Mouse (Mus musculus) liver, embryonic 14 days (tissue): ENCODE measurements around the gene Klk1b16. TPM values are rescaled to one million over a fixed set of nuclear protein-coding genes. Genes with fewer than 3 reads are reported as not detected.

Experiments
- polyA plus RNA-seq: library from polyadenylated mRNA; depleted of rRNA; stranded (reverse); fragments of >200 nt; gene quantifications from 2 replicates; pipeline ENCODE4 v1.2.3, GENCODE M21; 2012; rRNA removed

Gene Klk1b16
- not detected in 2 replicates for polyA plus RNA-seq

DNA sequence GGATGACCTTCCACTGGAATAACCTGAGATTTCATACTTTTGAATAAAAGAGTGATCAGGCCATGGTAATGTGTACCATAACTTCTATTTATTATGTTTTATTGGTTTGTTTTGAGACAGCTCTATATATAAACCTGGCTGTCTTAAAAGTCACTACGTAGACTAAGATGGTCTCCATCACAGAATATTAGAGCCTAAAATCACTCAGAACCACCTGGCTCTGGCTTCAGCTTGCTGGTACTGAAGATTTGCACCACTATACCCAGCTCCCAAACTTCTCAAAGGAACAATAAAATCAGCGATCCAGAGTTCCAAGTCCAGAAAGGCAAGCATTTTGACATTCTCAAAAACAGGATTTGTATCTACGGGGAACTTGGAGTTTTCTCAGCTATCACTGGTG, at the start of gene Klk1b16:
Gene Klk1b16, plus strand, starts transcription at position 301 of the 400 bp plus-strand sequence.

GRCm38 (mm10) chr7:44102028-44102427, 34.5 kb upstream of the Klk1b16 start, which contains the start of gene Klk1b21:
Gene Klk1b21 (plus strand): TSS chr7:44102328.

GRCm38 (mm10) chr7:44112373-44112772, 24.2 kb upstream of the Klk1b16 start, which contains the start of gene Klk1b22:
Gene Klk1b22 (plus strand): TSS chr7:44112673.

GRCm38 (mm10) chr7:44187936-44188335, 51.4 kb downstream of the Klk1b16 start, which contains the start of gene Klk1b24:
Gene Klk1b24 (plus strand): TSS chr7:44188236.

Other genes starting within 250 kb of the Klk1b16 start
- gene Klk15, start 203.0 kb upstream of the Klk1b16 start, polyA plus RNA-seq, result not detected in 2 replicates
- gene Klk1b8, start 186.1 kb upstream of the Klk1b16 start, polyA plus RNA-seq, result not detected in 2 replicates
- gene Klk1b1, start 170.0 kb upstream of the Klk1b16 start, polyA plus RNA-seq, result not detected in 2 replicates
- not detected in 2 replicates for gene Klk1b9, start 160.7 kb upstream of the Klk1b16 start, polyA plus RNA-seq
- gene Klk1b11, start 140.9 kb upstream of the Klk1b16 start, polyA plus RNA-seq, result not detected in 2 replicates
- gene Klk1b26, start 124.6 kb upstream of the Klk1b16 start, polyA plus RNA-seq, result not detected in 2 replicates
- gene Klk1b27, start 84.5 kb upstream of the Klk1b16 start, polyA plus RNA-seq, result not detected in 2 replicates
- gene Klk1b21, start 34.4 kb upstream of the Klk1b16 start, polyA plus RNA-seq, result not detected in 2 replicates
- not detected in 2 replicates for gene Klk1b22, start 24.1 kb upstream of the Klk1b16 start, polyA plus RNA-seq
- not detected in 2 replicates for gene Klk1b24, start 51.5 kb downstream of the Klk1b16 start, polyA plus RNA-seq
- not detected in 2 replicates for gene Klk1b3, start 61.4 kb downstream of the Klk1b16 start, polyA plus RNA-seq
- not detected in 2 replicates for gene Klk1b4, start 70.7 kb downstream of the Klk1b16 start, polyA plus RNA-seq
- gene Klk1b5, start 79.2 kb downstream of the Klk1b16 start, polyA plus RNA-seq, result not detected in 2 replicates
- 0.03 TPM in 1 of 2 replicates, not detected in the other for gene Klk1, start 88.6 kb downstream of the Klk1b16 start, polyA plus RNA-seq
- not detected in 2 replicates for gene Gm36864, start 99.4 kb downstream of the Klk1b16 start, polyA plus RNA-seq
- 1.0 TPM in 2 replicates for gene 1700028J19Rik, start 109.9 kb downstream of the Klk1b16 start, polyA plus RNA-seq
- 40.7 and 42.2 TPM in 2 replicates for gene 2410002F23Rik, start 110.0 kb downstream of the Klk1b16 start, polyA plus RNA-seq
- not detected in 2 replicates for gene Acp4, start 120.6 kb downstream of the Klk1b16 start, polyA plus RNA-seq
- not detected in 2 replicates for gene Gm15517, start 124.7 kb downstream of the Klk1b16 start, polyA plus RNA-seq
- 0.36 and 0.86 TPM in 2 replicates for gene Clec11a, start 170.1 kb downstream of the Klk1b16 start, polyA plus RNA-seq
- gene Shank1, start 173.5 kb downstream of the Klk1b16 start, polyA plus RNA-seq, result 0.02 and 0.03 TPM in 2 replicates
- 0.02 TPM in 2 replicates for gene Syt3, start 247.3 kb downstream of the Klk1b16 start, polyA plus RNA-seq
- gene 1700008O03Rik, start 249.1 kb downstream of the Klk1b16 start, polyA plus RNA-seq, result 0.12 and 0.18 TPM in 2 replicates